Mouse (Mus musculus) brain, embryonic 14.5 days (tissue): ENCODE results near the gene Tmem214. TPM values are rescaled to one million over a fixed set of nuclear protein-coding genes. Genes with fewer than 3 reads are reported as not detected.

Experiments
- DNase-seq: peaks from one replicate; pipeline ENCODE4 v3.0.0-alpha.2; 2011; ENCODE audit warnings: low read depth
- CTCF ChIP-seq: fragments of 200-500 bp; IDR thresholded peaks from 2 replicates; pipeline ENCODE4 v1.5.1; 2012; ENCODE audit warnings: inconsistent platforms, mild to moderate bottlenecking, moderate library complexity, borderline replicate concordance; ENCODE audit not compliant: insufficient read depth, insufficient read length; ENCODE audit errors: extremely low read depth
- POLR2A ChIP-seq: fragments of 200-500 bp; IDR thresholded peaks from 2 replicates; pipeline ENCODE4 v1.6.1; 2012; ENCODE audit warnings: mild to moderate bottlenecking, inconsistent platforms, borderline replicate concordance; ENCODE audit not compliant: poor library complexity, insufficient read depth, insufficient read length, severe bottlenecking; ENCODE audit errors: extremely low read depth
- polyA plus RNA-seq: library from polyadenylated mRNA; depleted of rRNA; stranded (reverse); fragments of >200 nt; gene quantifications from 2 replicates; pipeline ENCODE4 v1.2.3, GENCODE M21; 2012

Tmem214 gene
- polyA plus RNA-seq, 1 experiment, result 88.6 TPM

- no peak for TF ChIP-seq POLR2A
- no peak for TF ChIP-seq CTCF
- no peak for DNase-seq
Measured at GRCm38 (mm10) chr5:30850556-30850925, 17.3 kb upstream of the Tmem214 start.

- TF ChIP-seq POLR2A (no peak), CTCF (no peak)
- no peak for DNase-seq
Measured at GRCm38 (mm10) chr5:30853522-30853921, 14.3 kb upstream of the Tmem214 start.

- DNase-seq, result no peak
- TF ChIP-seq POLR2A (no peak), CTCF (peak; percentile 2; the same call in 1 of the 2 replicates)
Measured at GRCm38 (mm10) chr5:30855674-30856073, 12.1 kb upstream of the Tmem214 start.

- TF ChIP-seq CTCF (peak; percentile 21; the same call in 1 of the 2 replicates), POLR2A (no peak)
- DNase-seq, result no peak
Measured at GRCm38 (mm10) chr5:30856124-30856523, 11.7 kb upstream of the Tmem214 start.

- no peak for TF ChIP-seq POLR2A
- no peak for TF ChIP-seq CTCF
- DNase-seq, result no peak
Measured at GRCm38 (mm10) chr5:30863852-30864251, 4.0 kb upstream of the Tmem214 start.

- TF ChIP-seq CTCF, result no peak
- no peak for TF ChIP-seq POLR2A
- DNase-seq, result no peak
Measured at GRCm38 (mm10) chr5:30864322-30864721, 3.5 kb upstream of the Tmem214 start.

GRCm38 (mm10) chr5:30866871-30867270 lies 941 bp upstream of the Tmem214 start:
- DNase-seq, result no peak
- TF ChIP-seq POLR2A (no peak), CTCF (no peak)

GRCm38 (mm10) chr5:30868981-30869380 lies 1.2 kb downstream of the Tmem214 start:
- no peak for TF ChIP-seq CTCF
- TF ChIP-seq POLR2A, result no peak
- DNase-seq, result no peak

GRCm38 (mm10) chr5:30869405-30870130 lies 1.8 kb downstream of the Tmem214 start:
- TF ChIP-seq CTCF, result no peak
- TF ChIP-seq POLR2A, result peak; percentile 79; the same call in 1 of the 2 replicates
- peak; percentile 92 for DNase-seq

- no peak for DNase-seq
- TF ChIP-seq POLR2A (no peak), CTCF (no peak)
Measured at GRCm38 (mm10) chr5:30870131-30870406, 2.3 kb downstream of the Tmem214 start.

- TF ChIP-seq CTCF (no peak), POLR2A (no peak)
- no peak for DNase-seq
Measured at GRCm38 (mm10) chr5:30872574-30872973, 4.8 kb downstream of the Tmem214 start.

- TF ChIP-seq POLR2A (no peak), CTCF (no peak)
- no peak for DNase-seq
Measured at GRCm38 (mm10) chr5:30874365-30874764, 6.6 kb downstream of the Tmem214 start.

- peak; percentile 81 for DNase-seq
- TF ChIP-seq CTCF (no peak), POLR2A (no peak)
Measured at GRCm38 (mm10) chr5:30878616-30879015, 10.8 kb downstream of the Tmem214 start.
